Mouse (Mus musculus) liver, adult 10 weeks (tissue): Measurements from ENCODE around the gene Olfr714. TPM values are rescaled to one million over a fixed set of nuclear protein-coding genes. Genes with fewer than 3 reads are reported as not detected.

Source experiments
- polyA plus RNA-seq: library from polyadenylated mRNA; stranded (reverse); fragments of 350-450 nt; fragmentation: Illumina TruSeq; extraction: RNeasy Lipid Tissue Mini Kit (QIAGEN cat#74804); gene quantifications from one replicate; pipeline ENCODE4 v1.2.3, GENCODE M21; 2014; ENCODE audit warnings: low read depth, low replicate concordance

Olfr714 gene
- polyA plus RNA-seq = not detected

GRCm38 (mm10) chr7:107070681-107071080 lies at the start of gene Olfr714:
Olfr714 (plus strand) TSS chr7:107070981.

GRCm38 (mm10) chr7:107030874-107031273 lies 39.9 kb upstream of the Olfr714 start, which contains the start of gene Olfr713:
Olfr713 (plus strand) TSS chr7:107031174.

GRCm38 (mm10) chr7:107092920-107093319 lies 22.1 kb downstream of the Olfr714 start, which contains the start of gene Olfr17:
Olfr17 (plus strand) TSS chr7:107093220.

GRCm38 (mm10) chr7:107110269-107110668 lies 39.5 kb downstream of the Olfr714 start, which contains the start of gene Olfr715b:
Olfr715b (minus strand) TSS chr7:107110369.

Other genes starting within 250 kb of the Olfr714 start
- not detected for gene Olfr702, start 237.1 kb upstream of the Olfr714 start, polyA plus RNA-seq
- gene Olfr703, start 227.6 kb upstream of the Olfr714 start, polyA plus RNA-seq = not detected
- gene Olfr704, start 207.8 kb upstream of the Olfr714 start, polyA plus RNA-seq = not detected
- gene Olfr705, start 194.1 kb upstream of the Olfr714 start, polyA plus RNA-seq = not detected
- gene Olfr706, start 182.8 kb upstream of the Olfr714 start, polyA plus RNA-seq = not detected
- not detected for gene Olfr707, start 169.7 kb upstream of the Olfr714 start, polyA plus RNA-seq
- gene Olfr1532-ps1, start 163.0 kb upstream of the Olfr714 start, polyA plus RNA-seq = not detected
- not detected for gene Olfr709-ps1, start 138.8 kb upstream of the Olfr714 start, polyA plus RNA-seq
- gene Olfr710, start 122.7 kb upstream of the Olfr714 start, polyA plus RNA-seq = not detected
- not detected for gene Olfr6, start 107.0 kb upstream of the Olfr714 start, polyA plus RNA-seq
- not detected for gene Olfr711, start 95.5 kb upstream of the Olfr714 start, polyA plus RNA-seq
- gene Olfr2, start 64.9 kb upstream of the Olfr714 start, polyA plus RNA-seq = not detected
- gene Olfr713, start 39.8 kb upstream of the Olfr714 start, polyA plus RNA-seq = not detected
- not detected for gene Olfr17, start 22.2 kb downstream of the Olfr714 start, polyA plus RNA-seq
- gene Olfr715b, start 39.4 kb downstream of the Olfr714 start, polyA plus RNA-seq = not detected
- not detected for gene Olfr715, start 60.1 kb downstream of the Olfr714 start, polyA plus RNA-seq
- not detected for gene Olfr716, start 67.3 kb downstream of the Olfr714 start, polyA plus RNA-seq
- not detected for gene Nlrp14, start 96.0 kb downstream of the Olfr714 start, polyA plus RNA-seq
- not detected for gene Rbmxl2, start 138.5 kb downstream of the Olfr714 start, polyA plus RNA-seq